Mouse (Mus musculus): ENCODE measurements around the gene Cdhr2. TPM values are rescaled to one million over a fixed set of nuclear protein-coding genes. Genes with fewer than 3 reads are reported as not detected.

Cdhr2 gene
- polyA plus RNA-seq, 1 experiment from 2014 or later: not detected

GRCm38 (mm10) chr13:54692711-54693557 lies 8.3 kb upstream of the Cdhr2 start:
- POLR2A ChIA-PET: interaction anchor here (0.6 kb wide), 1 partner anchor 497 kb away, joined by 3 read pairs; no protein-coding TSS in a partner anchor
- H3K27me3 ChIP-seq: no peaks in the 10 kb centered on the region
- in situ Hi-C loops (cut with MboI; ENCODE audit: low pct_unique_long_range_greater_than_20kb): no loop called here
- CTCF ChIA-PET: no interaction called here
- DNase-seq (ENCODE audit: low read depth, low spot score): no peak
- TF ChIP-seq CTCF (IDR thresholded peaks at IDR 0.05): no peak
- ATAC-seq: no peak

- DNase-seq (ENCODE audit: low read depth, low spot score): peak; percentile 91
- ATAC-seq: peak; percentile 98
- in situ Hi-C loops (cut with MboI; ENCODE audit: low pct_unique_long_range_greater_than_20kb): no loop called here
- CTCF ChIA-PET: no interaction called here
- H3K27me3 ChIP-seq: no peaks in the 10 kb centered on the region
- POLR2A ChIA-PET: no interaction called here
- no peak for TF ChIP-seq CTCF (IDR thresholded peaks at IDR 0.05)
Observed at GRCm38 (mm10) chr13:54693558-54694347, 7.5 kb upstream of the Cdhr2 start, which contains the start of gene Rnf44. TSS of gene Rnf44 (minus strand) at chr13:54693907.

GRCm38 (mm10) chr13:54694348-54695060 lies 6.8 kb upstream of the Cdhr2 start:
- POLR2A ChIA-PET: no interaction called here
- CTCF ChIA-PET: no interaction called here
- no peaks in the 10 kb centered on the region for H3K27me3 ChIP-seq
- ATAC-seq: peak; percentile 41
- DNase-seq (ENCODE audit: low read depth, low spot score): no peak
- no peak for TF ChIP-seq CTCF (IDR thresholded peaks at IDR 0.05)
- in situ Hi-C loops (cut with MboI; ENCODE audit: low pct_unique_long_range_greater_than_20kb): no loop called here

- ATAC-seq: no peak
- no peak for TF ChIP-seq CTCF (IDR thresholded peaks at IDR 0.05)
- in situ Hi-C loops (cut with MboI; ENCODE audit: low pct_unique_long_range_greater_than_20kb): no loop called here
- POLR2A ChIA-PET: no interaction called here
- CTCF ChIA-PET: no interaction called here
- DNase-seq (ENCODE audit: low read depth, low spot score): no peak
- H3K27me3 ChIP-seq: no peaks in the 10 kb centered on the region
Observed at GRCm38 (mm10) chr13:54695479-54696230, 5.6 kb upstream of the Cdhr2 start.

GRCm38 (mm10) chr13:54702507-54702906 lies 1.2 kb downstream of the Cdhr2 start:
- TF ChIP-seq CTCF (IDR thresholded peaks at IDR 0.05): no peak
- CTCF ChIA-PET: no interaction called here
- ATAC-seq (no peak), DNase-seq (ENCODE audit: low read depth, low spot score) (no peak)
- POLR2A ChIA-PET: no interaction called here
- peaks cover 12% of the 10 kb centered on the region for H3K27me3 ChIP-seq
- in situ Hi-C loops (cut with MboI; ENCODE audit: low pct_unique_long_range_greater_than_20kb): no loop called here

- ATAC-seq (no peak), DNase-seq (ENCODE audit: low read depth, low spot score) (no peak)
- ChIA-PET POLR2A (no interaction called here), CTCF (no interaction called here)
- peaks cover 19% of the 10 kb centered on the region for H3K27me3 ChIP-seq
- TF ChIP-seq CTCF (IDR thresholded peaks at IDR 0.05): no peak
- in situ Hi-C loops (cut with MboI; ENCODE audit: low pct_unique_long_range_greater_than_20kb): no loop called here
Observed at GRCm38 (mm10) chr13:54704890-54705289, 3.6 kb downstream of the Cdhr2 start.

GRCm38 (mm10) chr13:54710866-54711265 lies 9.6 kb downstream of the Cdhr2 start:
- ChIA-PET CTCF (no interaction called here), POLR2A (no interaction called here)
- no peak for ATAC-seq
- DNase-seq (ENCODE audit: low read depth, low spot score): no peak
- peaks cover 11% of the 10 kb centered on the region for H3K27me3 ChIP-seq
- no peak for TF ChIP-seq CTCF (IDR thresholded peaks at IDR 0.05)
- in situ Hi-C loops (cut with MboI; ENCODE audit: low pct_unique_long_range_greater_than_20kb): no loop called here

- in situ Hi-C loops (cut with MboI; ENCODE audit: low pct_unique_long_range_greater_than_20kb): no loop called here
- ATAC-seq (no peak), DNase-seq (ENCODE audit: low read depth, low spot score) (no peak)
- CTCF ChIA-PET: no interaction called here
- H3K27me3 ChIP-seq: peaks cover 7% of the 10 kb centered on the region
- no peak for TF ChIP-seq CTCF (IDR thresholded peaks at IDR 0.05)
- POLR2A ChIA-PET: no interaction called here
Observed at GRCm38 (mm10) chr13:54714393-54714792, 13.1 kb downstream of the Cdhr2 start.

- DNase-seq (ENCODE audit: low read depth, low spot score) (no peak), ATAC-seq (no peak)
- CTCF ChIA-PET: no interaction called here
- POLR2A ChIA-PET: no interaction called here
- in situ Hi-C loops (cut with MboI; ENCODE audit: low pct_unique_long_range_greater_than_20kb): no loop called here
- peaks cover 11% of the 10 kb centered on the region for H3K27me3 ChIP-seq
- TF ChIP-seq CTCF (IDR thresholded peaks at IDR 0.05): no peak
Observed at GRCm38 (mm10) chr13:54714996-54715395, 13.7 kb downstream of the Cdhr2 start.

GRCm38 (mm10) chr13:54716916-54717315 lies 15.7 kb downstream of the Cdhr2 start:
- peaks cover 11% of the 10 kb centered on the region for H3K27me3 ChIP-seq
- no peak for ATAC-seq
- no peak for TF ChIP-seq CTCF (IDR thresholded peaks at IDR 0.05)
- POLR2A ChIA-PET: no interaction called here
- CTCF ChIA-PET: interaction anchor here (1.0 kb wide), 1 partner anchor 16 kb away, joined by 3 read pairs; the partner anchor contains the start of gene Cdhr2
- in situ Hi-C loops (cut with MboI; ENCODE audit: low pct_unique_long_range_greater_than_20kb): no loop called here
- no peak for DNase-seq (ENCODE audit: low read depth, low spot score)
